Mouse (Mus musculus) testis, adult 2 months (tissue): ENCODE measurements around the gene Isx.

Experiments used
- CTCF ChIP-seq: fragments of 200-500 bp; IDR thresholded peaks from 2 replicates; pipeline ENCODE4 v1.5.1; 2012; ENCODE audit warnings: low read depth, mild to moderate bottlenecking, inconsistent platforms, low read length, moderate library complexity; ENCODE audit not compliant: control insufficient read depth, insufficient read depth, insufficient replicate concordance
- POLR2A ChIP-seq: fragments of 200-500 bp; IDR thresholded peaks from 2 replicates; pipeline ENCODE4 v1.6.1; 2012; ENCODE audit warnings: low read depth, mild to moderate bottlenecking, inconsistent platforms, low read length, moderate library complexity; ENCODE audit not compliant: control insufficient read depth

DNA sequence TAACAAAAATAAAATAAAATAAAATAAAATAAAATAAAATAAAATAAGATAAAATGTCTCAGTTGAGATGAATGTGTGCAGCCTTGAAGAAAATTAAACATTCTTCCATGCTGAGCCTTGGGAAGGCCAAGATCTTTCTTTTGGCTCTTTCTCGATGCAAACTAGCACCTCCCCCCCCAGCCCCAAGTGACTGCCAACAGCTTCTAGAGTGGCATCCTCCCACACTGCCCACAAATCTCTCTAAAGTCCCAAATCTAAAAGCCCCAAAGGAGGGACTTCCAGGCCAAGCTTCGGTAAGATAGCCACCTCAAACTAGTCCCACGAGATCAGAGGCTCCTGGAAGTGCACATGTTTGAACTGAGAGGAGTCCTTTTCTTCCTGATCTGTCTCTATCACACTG is 5.7 kb downstream of the Isx start:
- TF ChIP-seq CTCF (no peak), POLR2A (no peak)
